Mouse (Mus musculus) bone marrow, adult 2 months (tissue): ENCODE results near the gene Arhgef33.

Experiments
- CTCF ChIP-seq: fragments of 200-500 bp; IDR thresholded peaks from 2 replicates; pipeline ENCODE4 v1.5.1; 2011; ENCODE audit warnings: low read length, control low read depth; ENCODE audit not compliant: control insufficient read depth, insufficient read depth
- POLR2A ChIP-seq: fragments of 200-500 bp; IDR thresholded peaks from 2 replicates; pipeline ENCODE4 v1.6.1; 2011; ENCODE audit warnings: low read depth, mild to moderate bottlenecking, control low read depth, low read length, borderline replicate concordance; ENCODE audit not compliant: control insufficient read depth

- no peak for TF ChIP-seq CTCF
- no peak for TF ChIP-seq POLR2A
Observed at GRCm38 (mm10) chr17:80291148-80291547, 16.1 kb upstream of the Arhgef33 start.
